Mouse (Mus musculus) granulocyte monocyte progenitor cell, adult 5-6 weeks (primary cell): ENCODE data around the gene Kcp. TPM values are rescaled to one million over a fixed set of nuclear protein-coding genes. Genes with fewer than 3 reads are reported as not detected.

Experiments
- ATAC-seq: replicated peaks from 2 replicates; pipeline ENCODE4 v1.8.0; 2016; ENCODE audit warnings: mild to moderate bottlenecking, moderate TSS enrichment, inconsistent platforms; ENCODE audit not compliant: poor library complexity, severe bottlenecking
- total RNA-seq, 2 experiments: library from RNA; stranded (forward) in 1 of 2; stranded (reverse) in 1 of 2; fragments of 200-712, 200-1000 nt in 1 of 2; fragments of >200 nt in 1 of 2; fragmentation: Nextera tagmentation in 1 of 2; gene quantifications; 2 replicates each; pipeline ENCODE4 v1.2.3; 2014 to 2017

Gene Kcp
- total RNA-seq (2014; fragmentation: Nextera tagmentation) (not detected in 2 replicates), total RNA-seq (2017) (0.15 and 0.22 TPM in 2 replicates)

GRCm38 (mm10) chr6:29507447-29508309, at the start of gene Kcp:
Kcp (minus strand) TSS chr6:29507952.
- peak; percentile 44 for ATAC-seq

DNA sequence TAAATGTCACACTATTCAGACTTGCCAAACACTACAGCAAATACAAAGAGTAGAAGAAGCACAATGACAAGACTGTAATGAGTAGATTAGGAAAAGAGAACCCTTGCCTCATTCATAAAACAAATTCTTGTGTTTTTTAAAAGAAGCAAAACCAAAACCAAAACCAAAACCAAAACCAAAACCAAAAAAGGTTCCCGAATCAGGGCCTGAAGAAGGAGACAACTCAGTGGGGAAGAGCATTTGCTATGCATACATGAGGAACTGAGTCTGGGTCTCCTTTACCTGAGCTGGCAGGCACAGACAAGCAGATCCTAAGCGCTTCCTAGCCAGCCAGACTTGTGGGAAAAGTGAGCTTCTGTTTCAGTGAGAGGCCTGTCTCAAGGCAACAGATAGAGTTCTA, 49.4 kb upstream of the Kcp start:
- no peak for ATAC-seq

- no peak for ATAC-seq
Observed at GRCm38 (mm10) chr6:29552526-29552925, 44.8 kb upstream of the Kcp start.

GRCm38 (mm10) chr6:29548086-29548485, 40.3 kb upstream of the Kcp start:
- ATAC-seq, result no peak

- ATAC-seq, result no peak
Observed at GRCm38 (mm10) chr6:29547582-29547981, 39.8 kb upstream of the Kcp start.

GRCm38 (mm10) chr6:29545611-29546010, 37.9 kb upstream of the Kcp start:
- ATAC-seq, result no peak

DNA sequence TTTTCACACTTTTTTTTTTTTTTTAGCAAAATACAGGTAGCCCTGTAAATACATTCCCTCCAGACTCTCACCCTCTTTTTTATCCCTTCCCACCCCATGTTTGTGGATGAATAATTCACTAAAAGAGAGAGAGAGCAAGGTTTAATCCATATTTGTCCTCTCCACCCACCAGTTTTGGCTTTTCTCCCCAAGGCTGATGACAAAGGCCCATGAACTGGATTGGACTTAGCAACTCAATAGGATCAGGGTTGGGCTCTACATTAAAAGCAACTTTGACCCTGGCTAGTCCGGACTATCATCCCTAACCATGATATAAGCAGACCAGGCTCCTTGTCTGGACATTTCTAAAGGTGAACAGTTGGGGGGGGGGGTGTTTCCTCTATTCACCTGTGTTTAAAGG, 33.2 kb upstream of the Kcp start:
- no peak for ATAC-seq

DNA sequence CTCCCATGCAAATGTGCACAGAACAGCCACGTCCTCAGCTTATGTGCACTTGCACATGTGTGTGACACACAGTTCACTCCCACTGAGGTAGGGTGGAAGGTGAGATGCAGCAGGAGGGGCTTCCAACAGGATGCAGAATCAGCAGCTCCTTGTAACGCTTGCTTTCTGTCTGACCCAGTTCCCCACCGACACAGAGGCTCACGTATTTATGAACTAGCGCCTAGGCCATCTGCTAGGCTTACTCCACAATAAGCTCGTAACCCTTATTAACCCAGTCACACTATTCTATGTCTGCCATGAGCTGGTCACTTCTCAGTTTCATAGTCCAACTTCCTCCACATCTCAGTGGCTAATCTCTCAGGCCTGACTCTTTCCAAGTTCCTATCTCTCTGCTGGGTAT, 32.5 kb upstream of the Kcp start:
- ATAC-seq, result no peak

DNA sequence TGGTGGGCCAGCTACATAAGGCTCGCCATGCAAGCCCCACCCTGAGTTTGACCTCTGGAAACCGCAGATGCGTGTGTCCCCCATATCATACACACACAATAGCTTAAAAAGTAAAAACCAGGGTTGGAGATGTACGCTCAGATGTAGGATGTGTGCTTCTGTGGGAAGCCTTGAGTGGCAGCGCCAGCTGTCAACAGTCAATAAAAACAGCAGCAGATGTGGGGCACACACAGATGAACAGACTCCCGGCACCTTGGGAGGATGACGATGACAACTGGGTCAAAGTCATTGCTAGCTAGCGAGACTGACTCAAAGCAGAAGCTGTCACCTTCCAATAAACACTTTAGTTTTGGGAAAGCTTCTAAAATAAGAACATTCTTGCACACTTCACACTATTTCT, 31.8 kb upstream of the Kcp start:
- ATAC-seq, result no peak

DNA sequence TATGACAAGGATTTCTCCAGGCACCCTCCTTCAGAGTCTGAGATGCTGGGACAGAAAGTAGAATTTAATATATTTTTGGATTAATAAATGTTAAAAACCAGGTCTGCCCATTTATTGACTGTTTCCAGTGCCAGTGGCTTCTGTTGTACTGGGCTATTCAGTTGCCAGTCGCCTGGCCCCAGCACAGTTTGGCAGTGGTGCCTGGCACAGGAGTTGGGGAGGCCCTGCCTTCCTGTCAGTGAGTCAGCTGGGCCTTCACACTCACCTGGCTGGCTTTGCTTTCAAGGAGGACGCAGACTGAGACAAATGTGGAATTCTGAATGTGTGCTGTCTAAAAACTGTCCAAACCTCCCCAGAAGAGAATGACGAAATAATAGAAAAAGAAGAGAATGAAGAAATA, 29.5 kb upstream of the Kcp start:
- ATAC-seq, result no peak

DNA sequence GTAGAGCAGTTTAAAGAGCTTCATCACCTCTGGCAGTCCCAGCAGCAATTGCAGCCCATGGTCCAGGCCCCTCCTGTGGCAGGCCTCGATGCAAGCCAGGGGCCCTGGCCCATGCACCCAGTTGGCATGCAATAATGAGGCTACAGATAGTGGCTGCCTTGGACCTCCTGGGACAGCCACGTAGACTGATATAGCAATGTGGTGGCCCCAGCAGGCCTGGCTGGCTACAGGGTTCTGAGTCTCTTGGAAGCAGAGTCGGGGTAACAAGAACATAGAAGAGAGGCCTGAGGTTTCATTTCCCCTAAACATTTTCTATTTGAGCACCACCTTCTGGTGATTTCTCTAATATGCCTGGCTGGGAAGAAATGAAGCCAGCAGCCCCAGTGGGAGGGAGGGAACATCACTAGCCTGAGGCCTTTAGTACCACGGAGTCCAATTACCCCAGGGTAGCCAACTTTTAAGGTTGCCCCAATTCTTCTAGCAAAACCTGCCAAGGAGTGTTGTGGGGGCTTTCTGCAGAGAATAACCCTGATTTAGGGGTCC, 29.0 kb upstream of the Kcp start:
- peak; percentile 86 for ATAC-seq

- ATAC-seq, result no peak
Observed at GRCm38 (mm10) chr6:29535316-29535715, 27.6 kb upstream of the Kcp start.

GRCm38 (mm10) chr6:29530050-29530449, 22.3 kb upstream of the Kcp start:
- 0 out of 2 replicates have a peak, but pooled peaks have one; percentile 15 for ATAC-seq

DNA sequence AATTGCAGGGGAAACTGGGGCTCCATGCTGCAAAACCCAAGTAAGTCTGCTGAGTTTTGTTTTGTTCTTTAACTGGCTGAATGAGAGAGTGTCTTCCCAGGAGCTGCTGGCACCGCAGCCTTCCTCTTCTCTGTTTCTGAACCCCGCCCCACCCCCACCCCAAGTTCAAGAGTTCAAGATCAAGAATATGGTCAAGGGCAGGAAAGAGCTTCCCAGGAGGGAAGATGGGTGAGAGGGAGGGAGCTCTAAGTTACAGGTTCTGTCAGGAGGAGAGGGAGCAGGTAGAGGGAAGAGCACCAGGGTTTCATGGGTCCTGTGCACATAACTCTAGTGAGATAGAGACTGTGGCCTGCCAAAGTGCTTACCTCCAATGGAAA, 21.7 kb upstream of the Kcp start:
- peak; percentile 21 for ATAC-seq

GRCm38 (mm10) chr6:29528561-29529443, 21.1 kb upstream of the Kcp start:
- peak; percentile 68 for ATAC-seq

DNA sequence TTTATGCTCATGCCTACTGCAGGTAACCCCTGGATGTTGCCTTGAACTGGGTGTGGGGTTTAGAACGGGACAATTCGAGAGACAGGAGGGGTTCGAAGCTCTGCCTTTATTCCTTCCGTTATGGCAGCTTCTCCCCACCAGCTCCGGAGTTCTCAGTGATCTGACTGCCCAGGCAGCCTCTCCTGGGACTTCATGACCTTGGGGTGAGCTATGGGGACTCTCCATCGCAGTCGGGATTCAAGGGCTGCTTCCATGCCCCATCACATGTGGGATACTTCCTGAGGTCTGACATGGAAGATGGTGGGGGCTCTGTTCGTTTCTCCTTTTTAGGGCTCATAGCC, 20.4 kb upstream of the Kcp start:
- ATAC-seq, result no peak

DNA sequence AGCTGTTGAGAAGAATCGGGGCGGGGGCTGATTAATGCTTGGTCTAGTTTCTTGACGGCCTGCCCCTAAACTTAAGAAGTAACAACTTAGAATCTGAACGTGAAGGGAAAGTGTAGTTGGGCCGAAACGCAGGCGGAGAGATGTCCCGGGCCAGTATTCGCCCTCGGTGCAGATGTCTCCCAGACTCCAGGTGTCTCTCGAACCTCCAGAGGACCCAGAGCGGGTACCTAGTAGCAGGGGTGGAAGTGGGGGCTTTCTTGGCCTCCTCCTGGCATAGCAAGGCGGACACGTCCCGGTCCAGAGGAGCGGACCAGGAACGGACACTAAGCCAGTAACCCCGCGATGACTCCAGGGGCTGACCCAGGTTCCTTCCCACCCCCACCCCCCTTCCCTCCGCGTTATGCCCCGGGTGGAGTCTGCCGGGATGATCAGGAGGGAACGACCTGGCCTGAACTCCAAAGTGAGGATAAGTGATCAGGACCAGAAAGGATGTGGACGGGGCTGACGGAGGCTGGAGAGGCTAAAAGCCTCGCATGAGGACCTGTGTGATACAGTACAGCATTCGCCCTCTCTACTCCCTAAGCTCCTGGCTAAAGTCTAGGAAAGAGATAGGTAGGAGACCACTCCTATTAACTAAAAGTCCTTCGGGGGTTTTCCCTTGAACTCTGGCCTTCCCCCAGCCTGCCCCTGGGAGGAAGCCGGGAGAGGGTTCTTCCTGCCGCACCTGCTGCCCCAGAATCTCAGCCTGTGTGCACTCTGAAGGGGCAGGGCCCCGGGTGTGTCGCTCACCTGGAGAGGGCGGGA, 19.8 kb upstream of the Kcp start:
- no peak for ATAC-seq

GRCm38 (mm10) chr6:29526281-29527251, 18.8 kb upstream of the Kcp start, which contains the start of gene Irf5:
Irf5 (plus strand) TSS chr6:29526625.
- no peak for ATAC-seq

- no peak for ATAC-seq
Observed at GRCm38 (mm10) chr6:29525256-29525655, 17.5 kb upstream of the Kcp start.
